In the genomic region with DNA sequence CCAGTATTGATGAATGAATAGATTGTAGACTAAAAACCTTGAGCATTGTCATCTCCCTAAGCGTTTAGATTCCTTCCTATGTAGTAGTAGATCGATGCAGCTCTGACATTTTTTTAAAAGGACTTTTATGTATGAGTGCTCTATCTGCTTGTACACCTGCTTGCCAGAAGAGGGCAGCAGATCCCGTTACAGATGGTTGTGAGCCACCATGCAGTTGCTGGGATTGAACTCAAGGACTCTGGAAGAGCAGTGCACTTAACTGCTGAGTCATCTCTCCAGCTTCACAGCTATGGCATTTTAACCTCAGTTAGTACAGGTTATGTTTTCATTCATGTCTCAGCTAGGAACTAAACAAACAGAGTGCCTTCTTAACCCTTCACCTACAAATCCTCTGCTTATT, we compare ENCODE assay signal across 9 mouse cellular contexts. TPM values are rescaled to one million over a fixed set of nuclear protein-coding genes. Genes with fewer than 3 reads are reported as not detected.
DNase-seq lines count a peak whose midpoint lies in the region; ATAC-seq and TF ChIP-seq lines count a peak whose summit lies in the region.
"Had no signal": no experiment of that assay in that cellular context is flagged by ENCODE, and none has a peak within 500 bp of the region (broad histone marks: within the 10 kb centered on the region; RNA-seq: fewer than 3 reads in every experiment).

No protein-coding gene starts in this region.

- H3K9ac ChIP-seq in hindbrain, embryonic 11.5 days (ENCODE audit: low read depth, low read length), result no peak overlapping the region
- H3K9ac ChIP-seq in hindbrain, embryonic 13.5 days, result no peak overlapping the region
- H3K9ac ChIP-seq in hindbrain, embryonic 12.5 days, result no peak overlapping the region
- H3K9ac ChIP-seq: limb, embryonic 15.5 days had no signal

- no peaks in the 10 kb centered on the region for H3K9me3 ChIP-seq in hindbrain, embryonic 11.5 days (ENCODE audit: control insufficient read depth, low read length)
- no peaks in the 10 kb centered on the region for H3K9me3 ChIP-seq in hindbrain, embryonic 13.5 days
- no peaks in the 10 kb centered on the region for H3K9me3 ChIP-seq in hindbrain, embryonic 12.5 days (replicated peaks)
- H3K9me3 ChIP-seq: limb, embryonic 15.5 days had no signal

- TF ChIP-seq CTCF in thymus, adult 2 months (IDR thresholded peaks at IDR 0.05; ENCODE audit: borderline replicate concordance, control insufficient read depth, extremely low read depth, insufficient read depth, low read length, poor library complexity), result no peak
- TF ChIP-seq CTCF in bone marrow, adult 2 months (IDR thresholded peaks at IDR 0.05; ENCODE audit: control insufficient read depth, insufficient read depth, low read length), result peak; percentile 41; the same call in 1 of the 2 replicates

- TF ChIP-seq POLR2A in thymus, adult 2 months (IDR thresholded peaks at IDR 0.05; ENCODE audit: control insufficient read depth, extremely low read depth, insufficient read depth, low read length, poor library complexity), result no peak
- no peak for TF ChIP-seq POLR2A in bone marrow, adult 2 months (IDR thresholded peaks at IDR 0.05; ENCODE audit: borderline replicate concordance, control insufficient read depth, low read depth, low read length)

- WGBS in hindbrain, embryonic 11.5 days, result 60% methylated on average over 3 of the region's 3 CpGs
- 55% methylated on average over 3 of the region's 3 CpGs for WGBS in hindbrain, embryonic 13.5 days
- 39% methylated on average over 3 of the region's 3 CpGs for WGBS in thymus, adult 2 months
- WGBS in bone marrow, adult 2 months, result 46% methylated on average over 3 of the region's 3 CpGs
- WGBS in hindbrain, embryonic 12.5 days, result 57% methylated on average over 3 of the region's 3 CpGs

- H3K4me3 ChIP-seq in hindbrain, embryonic 11.5 days (ENCODE audit: low read depth, low read length), result no peak overlapping the region
- no peak overlapping the region for H3K4me3 ChIP-seq in hindbrain, embryonic 13.5 days
- H3K4me3 ChIP-seq in thymus, adult 2 months (ENCODE audit: control insufficient read depth, insufficient read depth, low read length), result no peak overlapping the region
- H3K4me3 ChIP-seq in bone marrow, adult 2 months (replicated peaks; ENCODE audit: control insufficient read depth, low read depth, low read length), result no peak overlapping the region
- no peak overlapping the region for H3K4me3 ChIP-seq in hindbrain, embryonic 12.5 days
- H3K4me3 ChIP-seq: limb, embryonic 15.5 days had no signal

- no peak for ATAC-seq in hindbrain, embryonic 11.5 days (ENCODE audit: low FRiP score)
- no peak for ATAC-seq in hindbrain, embryonic 13.5 days (ENCODE audit: low FRiP score)
- ATAC-seq in hindbrain, embryonic 12.5 days (ENCODE audit: low FRiP score), result no peak

- H3K4me1 ChIP-seq in hindbrain, embryonic 11.5 days (replicated peaks; ENCODE audit: control insufficient read depth, insufficient read depth, low read length), result no peaks in the 10 kb centered on the region
- H3K4me1 ChIP-seq in hindbrain, embryonic 13.5 days (replicated peaks), result no peaks in the 10 kb centered on the region
- no peaks in the 10 kb centered on the region for H3K4me1 ChIP-seq in thymus, adult 2 months (replicated peaks; ENCODE audit: control insufficient read depth, insufficient read depth, low read length)
- no peaks in the 10 kb centered on the region for H3K4me1 ChIP-seq in bone marrow, adult 2 months (ENCODE audit: control insufficient read depth, insufficient read depth, low read length)
- no peaks in the 10 kb centered on the region for H3K4me1 ChIP-seq in hindbrain, embryonic 12.5 days
- H3K4me1 ChIP-seq: limb, embryonic 15.5 days had no signal

- no peak overlapping the region for H3K4me2 ChIP-seq in hindbrain, embryonic 11.5 days (replicated peaks; ENCODE audit: low read depth, low read length)
- no peak overlapping the region for H3K4me2 ChIP-seq in hindbrain, embryonic 13.5 days
- no peak overlapping the region for H3K4me2 ChIP-seq in hindbrain, embryonic 12.5 days (replicated peaks)
- H3K4me2 ChIP-seq: limb, embryonic 15.5 days had no signal

- H3K27me3 ChIP-seq in hindbrain, embryonic 11.5 days (ENCODE audit: control insufficient read depth, insufficient read depth, low read length), result no peaks in the 10 kb centered on the region
- no peaks in the 10 kb centered on the region for H3K27me3 ChIP-seq in hindbrain, embryonic 13.5 days
- no peaks in the 10 kb centered on the region for H3K27me3 ChIP-seq in thymus, adult 2 months (ENCODE audit: control insufficient read depth, insufficient read depth, low read length)
- no peaks in the 10 kb centered on the region for H3K27me3 ChIP-seq in hindbrain, embryonic 12.5 days
- H3K27me3 ChIP-seq: limb, embryonic 15.5 days had no signal

- DNase-seq in hindbrain, embryonic 11.5 days (ENCODE audit: low spot score), result peak; percentile 18
- DNase-seq in thymus, adult 2 months, result peak; percentile 28
- DNase-seq in thymus, adult 18-20 months, result no peak
- DNase-seq in induced T-regulatory cell, adult 2 months (ENCODE audit: low read depth), result peak; percentile 57
- DNase-seq in retina, postnatal 1 day, result peak; percentile 42

- H3K36me3 ChIP-seq in hindbrain, embryonic 11.5 days (ENCODE audit: control insufficient read depth, insufficient read depth, low read length), result no peaks in the 10 kb centered on the region
- no peaks in the 10 kb centered on the region for H3K36me3 ChIP-seq in hindbrain, embryonic 13.5 days
- no peaks in the 10 kb centered on the region for H3K36me3 ChIP-seq in thymus, adult 2 months (ENCODE audit: control insufficient read depth, insufficient read depth, low read length)
- H3K36me3 ChIP-seq in hindbrain, embryonic 12.5 days, result no peaks in the 10 kb centered on the region
- H3K36me3 ChIP-seq: limb, embryonic 15.5 days had no signal

- no peak overlapping the region for H3K27ac ChIP-seq in hindbrain, embryonic 11.5 days (ENCODE audit: low read depth, low read length)
- H3K27ac ChIP-seq in hindbrain, embryonic 13.5 days, result no peak overlapping the region
- H3K27ac ChIP-seq in thymus, adult 2 months (ENCODE audit: control insufficient read depth, insufficient read depth, low read length), result no peak overlapping the region
- no peak overlapping the region for H3K27ac ChIP-seq in bone marrow, adult 2 months (ENCODE audit: control insufficient read depth, insufficient read depth, low read depth, low read length, poor library complexity)
- no peak overlapping the region for H3K27ac ChIP-seq in hindbrain, embryonic 12.5 days
- H3K27ac ChIP-seq: limb, embryonic 15.5 days had no signal

RNA-seq across cellular contexts. Expression of gene Rragb, which starts 15.5 kb away (rescaled TPM):
- 4.3 and 4.7 TPM in 2 replicates for polyA plus RNA-seq in hindbrain, embryonic 11.5 days (2014; fragmentation: Nextera tagmentation; extraction: Ambion mirVana)
- polyA plus RNA-seq in hindbrain, embryonic 13.5 days (2015; fragmentation: Nextera tagmentation; extraction: Ambion mirVana), result 5.6 and 5.7 TPM in 2 replicates
- 6.0 and 6.7 TPM in 2 replicates for polyA plus RNA-seq in thymus, adult 2 months (2012; rRNA removed)
- 3.2 TPM in 1 of 2 replicates, not detected in the other for polyA plus RNA-seq in bone marrow, adult 2 months (2011; ENCODE audit: insufficient read depth, insufficient read length, low replicate concordance, missing spikeins)
- polyA plus RNA-seq in hindbrain, embryonic 12.5 days (2016; fragmentation: Nextera tagmentation; extraction: Ambion mirVana), result 3.6 and 3.8 TPM in 2 replicates

RNA-seq across cellular contexts. Expression of gene Foxr2, which starts 36.7 kb away (rescaled TPM):
- 0.26 and 0.35 TPM in 2 replicates for polyA plus RNA-seq in hindbrain, embryonic 11.5 days (2014; fragmentation: Nextera tagmentation; extraction: Ambion mirVana)
- 0.39 and 0.47 TPM in 2 replicates for polyA plus RNA-seq in hindbrain, embryonic 13.5 days (2015; fragmentation: Nextera tagmentation; extraction: Ambion mirVana)
- not detected in 2 replicates for polyA plus RNA-seq in thymus, adult 2 months (2012; rRNA removed)
- not detected in 2 replicates for polyA plus RNA-seq in bone marrow, adult 2 months (2011; ENCODE audit: insufficient read depth, insufficient read length, low replicate concordance, missing spikeins)
- 0.12 TPM in 1 of 2 replicates, not detected in the other for polyA plus RNA-seq in hindbrain, embryonic 12.5 days (2016; fragmentation: Nextera tagmentation; extraction: Ambion mirVana)
- polyA plus RNA-seq: limb, embryonic 15.5 days had no signal

Comparison
In these comparisons a context has a peak if more than half of its experiments do, and no peak if none do; other contexts are left out.
1. DNase-seq: peak in hindbrain, embryonic 11.5 days (single experiment), thymus, adult 2 months (single experiment), induced T-regulatory cell, adult 2 months (single experiment) and retina, postnatal 1 day (single experiment); none in thymus, adult 18-20 months (0 of 2).